Mouse (Mus musculus) limb, embryonic 12.5 days (tissue): Measurements from ENCODE around the gene Ncapg2. TPM values are rescaled to one million over a fixed set of nuclear protein-coding genes. Genes with fewer than 3 reads are reported as not detected.

Experiments used
- ATAC-seq: fragments of 200-750 bp; cut with Nextera tagmentation; 2 replicates; pipeline ENCODE4 v1.8.0; 2017; ENCODE audit warnings: low read depth, moderate TSS enrichment; ENCODE audit not compliant: insufficient number of reproducible peaks, insufficient read depth, low FRiP score, low TSS enrichment
- H3K27ac ChIP-seq: fragments of 300-500 bp; sonication (generic); 2 replicates; pipeline ENCODE4 v1.5.1; 2016; ENCODE audit warnings: mild to moderate bottlenecking, moderate library complexity
- H3K27me3 ChIP-seq: fragments of 300-500 bp; sonication (generic); 2 replicates; pipeline ENCODE4 v1.6.1; 2016; ENCODE audit warnings: mild to moderate bottlenecking, moderate library complexity
- H3K36me3 ChIP-seq: fragments of 300-500 bp; sonication (generic); 2 replicates; pipeline ENCODE4 v1.6.1; 2016; ENCODE audit warnings: mild to moderate bottlenecking, moderate library complexity
- H3K4me1 ChIP-seq: fragments of 300-500 bp; sonication (generic); replicated peaks from 2 replicates; pipeline ENCODE4 v1.6.1; 2016
- H3K4me2 ChIP-seq: fragments of 300-500 bp; sonication (generic); 2 replicates; pipeline ENCODE4 v1.6.1; 2016; ENCODE audit warnings: mild to moderate bottlenecking, moderate library complexity
- H3K4me3 ChIP-seq: fragments of 300-500 bp; sonication (generic); replicated peaks from 2 replicates; pipeline ENCODE4 v1.5.1; 2016; ENCODE audit warnings: mild to moderate bottlenecking
- H3K9ac ChIP-seq: fragments of 300-500 bp; sonication (generic); replicated peaks from 2 replicates; pipeline ENCODE4 v1.6.1; 2016; ENCODE audit warnings: mild to moderate bottlenecking, moderate library complexity
- H3K9me3 ChIP-seq: fragments of 300-500 bp; sonication (generic); 2 replicates; pipeline ENCODE4 v1.6.1; 2016; ENCODE audit warnings: mild to moderate bottlenecking, moderate library complexity
- WGBS: fragments of 180-500 bp; shearing (Covaris S2); methylation state at CpG from one replicate; pipeline ENCODE4 v1.1.7; 2016; 5-methylcytosine and 5-hydroxymethylcytosine counted together
- polyA plus RNA-seq: library from polyadenylated mRNA; unstranded; fragments of >200 nt; fragmentation: Nextera tagmentation; extraction: Ambion mirVana; gene quantifications from 2 replicates; pipeline ENCODE4 v1.2.1, GENCODE M21; 2016

Ncapg2 gene
- polyA plus RNA-seq, 1 experiment from 2014 or later = 53.0 TPM

GRCm38 (mm10) chr12:116484991-116485390 is 79.8 kb downstream of the Ncapg2 start:
- H3K4me3 ChIP-seq = peak overlapping the region; percentile 53; the same call in 1 of the 2 replicates
- no peak for ATAC-seq
- H3K27me3 ChIP-seq = peaks cover 40% of the 10 kb centered on the region

GRCm38 (mm10) chr12:116485591-116486403 is 80.6 kb downstream of the Ncapg2 start, which contains the start of gene Ptprn2:
Gene Ptprn2 (plus strand): TSS chr12:116485720.
- peaks cover 9% of the 10 kb centered on the region for H3K4me1 ChIP-seq
- no peaks in the 10 kb centered on the region for H3K36me3 ChIP-seq
- H3K27ac ChIP-seq = no peak within 1 kb of the TSS
- no peaks in the 10 kb centered on the region for H3K9me3 ChIP-seq
- H3K4me3 ChIP-seq = peak within 1 kb of the TSS; percentile 53
- peak within 1 kb of the TSS; percentile 99 for H3K4me2 ChIP-seq
- H3K9ac ChIP-seq = peak within 1 kb of the TSS; percentile 42; the same call in 1 of the 2 replicates
- WGBS = under 1% methylated on average over 81 of the region's 86 CpGs
- peak; percentile 89 for ATAC-seq
- H3K27me3 ChIP-seq = peaks cover 40% of the 10 kb centered on the region

More at GRCm38 (mm10) chr12:116484991-116485390, 79.8 kb downstream of the Ncapg2 start:
- WGBS = 79% methylated on average over 8 of the region's 8 CpGs
- Histone ChIP-seq H3K27ac (no peak overlapping the region), H3K4me1 (peaks cover 9% of the 10 kb centered on the region), H3K9me3 (no peaks in the 10 kb centered on the region), H3K9ac (no peak overlapping the region), H3K36me3 (no peaks in the 10 kb centered on the region), H3K4me2 (peak overlapping the region; percentile 99)

GRCm38 (mm10) chr12:116486404-116486730 is 81.2 kb downstream of the Ncapg2 start:
- Histone ChIP-seq H3K4me2 (peak overlapping the region; percentile 99), H3K27ac (no peak overlapping the region), H3K9ac (no peak overlapping the region), H3K4me1 (peaks cover 9% of the 10 kb centered on the region), H3K9me3 (no peaks in the 10 kb centered on the region), H3K27me3 (peaks cover 40% of the 10 kb centered on the region), H3K4me3 (peak overlapping the region; percentile 53), H3K36me3 (no peaks in the 10 kb centered on the region)
- ATAC-seq = no peak
- WGBS = 5% methylated on average over 10 of the region's 10 CpGs

GRCm38 (mm10) chr12:116488836-116489235 is 83.6 kb downstream of the Ncapg2 start:
- H3K36me3 ChIP-seq = no peaks in the 10 kb centered on the region
- H3K4me1 ChIP-seq = peaks cover 9% of the 10 kb centered on the region
- ATAC-seq = no peak
- H3K27ac ChIP-seq = no peak overlapping the region
- no peaks in the 10 kb centered on the region for H3K9me3 ChIP-seq
- 79% methylated on average over 8 of the region's 8 CpGs for WGBS
- H3K9ac ChIP-seq = no peak overlapping the region
- peaks cover 40% of the 10 kb centered on the region for H3K27me3 ChIP-seq
- no peak overlapping the region for H3K4me2 ChIP-seq
- H3K4me3 ChIP-seq = no peak overlapping the region

- Histone ChIP-seq H3K27ac (no peak overlapping the region), H3K4me1 (peaks cover 8% of the 10 kb centered on the region), H3K27me3 (peaks cover 24% of the 10 kb centered on the region), H3K9ac (no peak overlapping the region), H3K36me3 (no peaks in the 10 kb centered on the region), H3K4me2 (no peak overlapping the region), H3K9me3 (no peaks in the 10 kb centered on the region), H3K4me3 (no peak overlapping the region)
- ATAC-seq = no peak
- 85% methylated on average over 5 of the region's 5 CpGs for WGBS
Observed at GRCm38 (mm10) chr12:116490575-116491356, 85.6 kb downstream of the Ncapg2 start.

- Histone ChIP-seq H3K4me3 (no peak overlapping the region), H3K27me3 (no peaks in the 10 kb centered on the region), H3K27ac (no peak overlapping the region), H3K9ac (no peak overlapping the region), H3K4me1 (no peaks in the 10 kb centered on the region), H3K9me3 (no peaks in the 10 kb centered on the region), H3K4me2 (no peak overlapping the region), H3K36me3 (no peaks in the 10 kb centered on the region)
- ATAC-seq = no peak
Observed at GRCm38 (mm10) chr12:116498666-116499065, 93.5 kb downstream of the Ncapg2 start.

- H3K4me2 ChIP-seq = no peak overlapping the region
- no peak for ATAC-seq
- H3K27ac ChIP-seq = no peak overlapping the region
- WGBS = 82% methylated on average over 11 of the region's 11 CpGs
- no peaks in the 10 kb centered on the region for H3K9me3 ChIP-seq
- no peaks in the 10 kb centered on the region for H3K4me1 ChIP-seq
- H3K4me3 ChIP-seq = no peak overlapping the region
- H3K9ac ChIP-seq = no peak overlapping the region
- H3K27me3 ChIP-seq = no peaks in the 10 kb centered on the region
- no peaks in the 10 kb centered on the region for H3K36me3 ChIP-seq
Observed at GRCm38 (mm10) chr12:116500652-116501051, 95.5 kb downstream of the Ncapg2 start.

- Histone ChIP-seq H3K36me3 (no peaks in the 10 kb centered on the region), H3K27me3 (no peaks in the 10 kb centered on the region), H3K4me2 (no peak overlapping the region), H3K4me1 (no peaks in the 10 kb centered on the region), H3K4me3 (no peak overlapping the region), H3K9me3 (0 out of 2 replicates have a peak, but pooled peaks cover 4% of the 10 kb centered on the region), H3K27ac (no peak overlapping the region), H3K9ac (no peak overlapping the region)
- ATAC-seq = no peak
- WGBS = 94% methylated on average over 1 of the region's 1 CpGs
Observed at GRCm38 (mm10) chr12:116512482-116512881, 107.3 kb downstream of the Ncapg2 start.

Other genes starting within 250 kb of the Ncapg2 start
- gene Wdr60, start 142.4 kb upstream of the Ncapg2 start, polyA plus RNA-seq = 24.7 and 25.9 TPM in 2 replicates
- gene Gm11027, start 130.0 kb upstream of the Ncapg2 start, polyA plus RNA-seq = not detected in 2 replicates
- 19.0 and 21.3 TPM in 2 replicates for gene Esyt2, start 124.2 kb upstream of the Ncapg2 start, polyA plus RNA-seq
- gene Ptprn2, start 80.3 kb downstream of the Ncapg2 start, polyA plus RNA-seq = 0.19 and 0.25 TPM in 2 replicates